Mouse (Mus musculus) CH12.LX (cell line): Measurements from ENCODE around the gene Sfxn3.

Experiments used
- BHLHE40 ChIP-seq: IDR thresholded peaks from 2 replicates; pipeline ENCODE4 v1.6.1; 2011; ENCODE audit warnings: mild to moderate bottlenecking, low read depth, low read length, improper control_type of control experiment
- CTCF ChIP-seq, 2 experiments: IDR thresholded peaks in 1 of 2; conservative IDR thresholded peaks in 1 of 2; 2 replicates each; pipeline ENCODE4 v1.5.1; 2011 to 2012; ENCODE audit warnings: low read depth in 2 of 2, low read length in 2 of 2, improper control_type of control experiment in 1 of 2, inconsistent platforms in 1 of 2, mild to moderate bottlenecking in 1 of 2, moderate library complexity in 1 of 2
- HCFC1 ChIP-seq: IDR thresholded peaks from 2 replicates; pipeline ENCODE4 v1.6.1; 2012; ENCODE audit warnings: low read depth, mild to moderate bottlenecking, inconsistent platforms, low read length, improper control_type of control experiment
- JUND ChIP-seq: conservative IDR thresholded peaks from 2 replicates; pipeline ENCODE4 v1.6.1; 2011; ENCODE audit warnings: low read depth, low read length, improper control_type of control experiment
- MAX ChIP-seq: IDR thresholded peaks from 2 replicates; pipeline ENCODE4 v1.6.1; 2011; ENCODE audit warnings: low read length, improper control_type of control experiment
- MAZ ChIP-seq: IDR thresholded peaks from 2 replicates; pipeline ENCODE4 v1.6.1; 2012; ENCODE audit warnings: low read depth, mild to moderate bottlenecking, inconsistent platforms, low read length, improper control_type of control experiment, moderate library complexity
- PAX5 ChIP-seq: IDR thresholded peaks from 2 replicates; pipeline ENCODE4 v1.6.1; 2012; ENCODE audit warnings: low read length, inconsistent platforms, mixed read lengths
- POLR2A ChIP-seq: IDR thresholded peaks from 2 replicates; pipeline ENCODE4 v1.6.1; 2011; ENCODE audit warnings: low read depth, mild to moderate bottlenecking, improper control_type of control experiment, low read length
- POLR2AphosphoS2 ChIP-seq: IDR thresholded peaks from 2 replicates; pipeline ENCODE4 v1.6.1; 2011; ENCODE audit warnings: low read depth, low read length, improper control_type of control experiment
- UBTF ChIP-seq: IDR thresholded peaks from 2 replicates; pipeline ENCODE4 v1.6.1; 2012; ENCODE audit warnings: low read depth, mild to moderate bottlenecking, inconsistent platforms, low read length, improper control_type of control experiment, moderate library complexity
- USF1 ChIP-seq: IDR thresholded peaks from 2 replicates; pipeline ENCODE4 v1.6.1; 2014; ENCODE audit warnings: low read depth, mild to moderate bottlenecking, inconsistent platforms, low read length, improper control_type of control experiment
- USF2 ChIP-seq: conservative IDR thresholded peaks from 2 replicates; pipeline ENCODE4 v1.6.1; 2011; ENCODE audit warnings: low read depth, low read length, improper control_type of control experiment
- ZNF384 ChIP-seq: IDR thresholded peaks from 2 replicates; pipeline ENCODE4 v1.6.1; 2012; ENCODE audit warnings: low read depth, low read length, improper control_type of control experiment, inconsistent platforms

DNA sequence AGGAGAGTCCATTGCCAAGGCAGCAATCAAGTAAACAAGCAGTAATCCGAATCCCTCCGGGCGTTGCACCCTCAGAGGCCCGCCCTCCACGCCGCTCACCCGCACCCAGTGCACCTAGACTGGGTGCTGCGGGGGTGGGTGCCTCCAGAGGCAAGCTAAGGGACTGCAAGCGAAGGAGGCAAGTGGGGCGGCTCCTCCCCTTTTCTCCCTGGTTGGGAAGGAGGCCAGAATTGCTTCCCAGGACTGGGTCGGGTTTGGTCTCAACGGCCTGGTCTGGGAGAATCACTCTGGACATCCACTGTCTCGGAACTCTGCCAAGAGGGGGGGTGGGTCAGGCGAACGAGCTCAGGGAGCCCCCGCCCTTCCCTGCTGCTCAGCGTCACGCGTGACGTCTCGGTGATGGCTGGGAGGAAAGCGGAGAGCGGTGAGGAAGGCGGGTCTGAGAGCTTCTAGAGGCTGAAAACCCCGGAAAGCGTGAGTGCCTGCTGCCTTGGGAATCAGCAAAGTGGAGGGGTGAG, at the start of gene Sfxn3:
- TF ChIP-seq CTCF (conservative IDR thresholded peaks at IDR 0.05 in 1 of 2, IDR thresholded peaks at IDR 0.05 in 1 of 2; ENCODE audit: low read depth in 2 of 2, low read length in 2 of 2): peak; percentile 7 to 59; a peak in 2 of 4 replicates
- no peak for TF ChIP-seq USF1
- peak; percentile 26; the same call in 1 of the 2 replicates for TF ChIP-seq HCFC1
- no peak for TF ChIP-seq BHLHE40
- TF ChIP-seq MAZ: peak; percentile 55; the same call in 1 of the 2 replicates
- TF ChIP-seq POLR2A: peak; percentile 54
- TF ChIP-seq PAX5: no peak
- no peak for TF ChIP-seq UBTF
- TF ChIP-seq JUND: no peak
- TF ChIP-seq MAX: no peak; the same call in 1 of the 2 replicates
- TF ChIP-seq POLR2AphosphoS2: no peak
- TF ChIP-seq ZNF384: no peak
- TF ChIP-seq USF2: no peak
